Mouse (Mus musculus) mouse trophoblast stem cell (cell line): ENCODE data around the gene Csf2rb.
"Not testable (repeated sequence)": the region's sequence is repeated elsewhere in the genome, so short reads cannot be mapped to it uniquely, and the experiment has no call there.

Experiments used
- in situ Hi-C, 2 experiments: fragments of 300-500 bp; cut with MseI, MboI; formaldehyde crosslinking; loops; 2 replicates in 1 of 2; 3 replicates in 1 of 2; pipeline ENCODE4 v1.15.1; 2025

Csf2rb gene

DNA sequence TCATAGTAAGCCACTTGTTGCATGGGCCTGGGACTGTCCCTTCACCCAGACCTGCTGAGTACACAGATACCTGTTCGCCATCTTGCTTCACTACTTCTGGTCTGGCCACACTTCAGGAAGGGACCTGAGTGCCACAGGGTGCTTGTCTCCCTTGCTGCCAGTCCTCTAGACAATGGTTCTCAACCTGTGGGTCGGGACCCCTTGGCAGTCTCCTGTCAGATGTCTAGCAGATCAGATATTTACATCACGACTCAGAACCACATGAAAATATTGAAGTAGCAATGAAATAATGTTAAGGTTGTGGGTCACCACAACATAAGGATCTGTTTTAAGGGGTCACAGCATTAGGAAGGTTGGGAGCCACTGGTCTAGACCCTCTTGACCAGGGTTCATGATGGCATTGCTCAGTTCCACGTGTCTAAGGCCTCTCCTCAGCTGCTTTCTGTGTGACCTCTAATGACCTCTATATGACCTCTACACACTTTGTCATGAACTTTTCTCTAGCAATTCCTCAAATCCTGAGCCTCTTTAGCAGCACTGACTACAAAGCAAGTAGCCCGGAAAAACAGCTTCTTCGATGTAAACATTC, 2.3 kb downstream of the Csf2rb start:
- in situ Hi-C loops = loop anchor here in 1 of 2 experiments (10.0 kb wide), 1 partner anchor 73 kb away; no protein-coding TSS in a partner anchor

DNA sequence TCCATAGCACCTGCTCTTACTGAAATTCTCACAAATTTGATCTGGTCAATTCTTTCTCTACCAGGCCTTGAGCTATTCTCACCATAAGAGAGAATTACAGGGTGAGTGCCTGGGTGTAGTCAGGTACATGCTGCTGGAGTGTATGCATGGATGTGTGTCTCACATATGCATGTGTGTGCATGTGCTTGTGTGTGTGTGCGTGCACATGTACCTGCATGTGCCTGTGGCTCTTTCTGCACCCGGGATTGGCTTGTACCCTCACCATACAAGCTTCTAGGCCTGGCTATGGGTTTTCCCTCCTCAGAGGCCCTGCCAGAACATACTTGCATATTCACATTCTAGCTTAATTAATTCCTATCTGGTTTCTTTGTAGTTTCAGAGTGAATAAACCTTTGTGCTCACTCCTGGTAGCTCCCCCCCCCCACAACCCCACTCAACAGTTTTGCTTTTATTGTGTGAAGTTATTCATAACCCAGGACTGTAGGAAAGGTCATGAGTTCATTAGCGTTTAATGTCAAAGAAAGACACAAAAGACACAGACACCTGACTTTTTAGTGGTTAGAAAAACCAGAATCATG, 3.1 kb downstream of the Csf2rb start:
- in situ Hi-C loops = loop anchor here in 1 of 2 experiments (10.0 kb wide), 1 partner anchor 74 kb away; no protein-coding TSS in a partner anchor

DNA sequence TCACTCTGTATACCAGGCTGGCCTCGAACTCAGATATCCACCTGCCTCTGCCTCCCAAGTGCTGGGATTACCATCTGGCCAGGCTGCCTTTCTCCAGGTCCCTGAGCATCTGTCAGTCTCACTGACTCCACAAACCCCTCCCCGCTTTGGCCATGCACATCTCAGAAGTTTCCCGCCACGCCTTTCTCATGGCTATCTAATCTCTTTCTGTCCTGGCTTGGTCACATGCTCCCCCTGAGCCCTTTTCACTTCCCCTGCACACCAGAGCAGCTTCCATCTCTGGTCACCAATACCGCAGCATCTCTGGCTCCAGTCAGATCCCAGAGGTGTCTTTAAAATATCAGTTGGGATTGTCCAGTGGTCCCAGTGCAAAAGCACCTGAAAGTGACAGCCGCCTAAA, 4.4 kb downstream of the Csf2rb start:
- in situ Hi-C loops = loop anchor here in 1 of 2 experiments (10.0 kb wide), 1 partner anchor 75 kb away; no protein-coding TSS in a partner anchor

DNA sequence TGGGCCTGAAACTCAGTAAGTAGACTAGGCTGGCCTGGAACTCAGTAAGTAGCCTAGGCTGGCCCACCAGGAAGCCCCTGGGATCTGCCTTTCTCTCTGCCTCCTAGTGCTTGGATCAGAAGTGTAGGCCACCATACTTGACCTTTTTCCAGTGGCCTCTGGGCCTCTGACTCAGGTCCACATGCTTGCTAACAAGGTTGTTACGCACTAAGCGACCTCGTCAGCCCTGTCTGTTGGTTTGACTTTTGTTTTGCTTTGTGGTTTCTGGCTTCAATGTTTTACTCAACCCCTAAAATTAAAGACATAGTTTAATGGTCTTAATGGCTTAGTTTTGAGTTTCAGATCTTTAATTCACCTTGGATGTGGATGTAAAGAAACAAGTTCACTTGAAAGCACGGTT, 5.2 kb downstream of the Csf2rb start:
- in situ Hi-C loops = no loop called here

DNA sequence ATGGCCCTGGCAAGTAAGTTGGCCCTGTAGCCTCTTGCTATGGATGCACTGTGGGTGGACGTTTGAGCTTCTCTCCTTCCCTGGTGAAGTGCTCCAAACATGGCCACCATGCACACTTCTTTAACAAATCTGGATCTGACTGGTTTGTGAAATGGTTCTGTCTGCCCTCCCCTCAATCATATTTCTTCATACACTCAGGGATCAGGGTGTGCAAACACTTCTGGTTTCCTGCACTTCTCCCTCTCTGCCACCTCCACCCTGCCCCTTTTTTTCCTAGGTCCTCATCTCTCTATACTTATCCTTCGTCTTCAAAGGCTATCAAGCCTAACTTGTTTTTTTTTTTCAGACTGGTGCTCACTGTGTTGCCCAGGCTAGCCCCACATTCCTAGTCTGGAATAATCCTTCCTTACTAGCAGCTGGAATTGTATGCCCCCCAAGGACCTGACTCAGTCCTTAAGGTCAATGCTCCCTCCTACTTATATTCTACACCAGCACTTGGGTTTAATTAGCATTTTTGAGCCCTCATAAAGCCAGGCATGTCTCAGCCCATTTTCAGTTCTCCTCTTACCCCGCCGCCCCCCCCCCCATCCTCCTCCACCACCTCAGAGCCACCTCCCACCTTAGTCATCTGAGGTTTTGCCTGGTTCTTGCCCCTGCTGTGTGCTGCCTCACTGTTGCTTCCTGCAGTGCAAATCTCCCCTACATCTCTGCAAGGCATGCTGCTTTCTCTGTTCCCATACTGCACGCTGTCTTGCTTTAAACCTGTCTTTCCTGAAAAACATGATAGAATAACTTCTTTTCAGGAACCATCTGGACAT, 6.2 kb downstream of the Csf2rb start:
- in situ Hi-C loops = no loop called here

DNA sequence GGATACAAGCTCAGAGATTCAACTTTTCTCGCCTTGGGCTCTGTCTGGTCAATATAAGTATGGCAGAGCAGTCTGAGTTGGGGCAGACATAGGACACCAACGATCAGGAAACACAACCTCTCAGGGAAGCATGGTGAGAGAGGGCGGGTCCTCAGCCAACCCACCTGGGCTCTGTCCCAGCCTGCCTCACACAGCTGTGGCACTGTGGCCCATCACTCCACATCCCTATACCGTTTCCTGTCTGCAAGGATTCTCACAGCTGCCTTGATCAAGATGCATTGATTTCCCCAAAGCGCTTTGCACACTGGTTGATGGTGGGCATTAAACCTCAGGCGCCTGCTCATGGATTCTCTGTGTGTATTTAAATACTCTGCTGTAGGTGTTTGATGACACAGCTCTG, 7.4 kb downstream of the Csf2rb start:
- in situ Hi-C loops = no loop called here

DNA sequence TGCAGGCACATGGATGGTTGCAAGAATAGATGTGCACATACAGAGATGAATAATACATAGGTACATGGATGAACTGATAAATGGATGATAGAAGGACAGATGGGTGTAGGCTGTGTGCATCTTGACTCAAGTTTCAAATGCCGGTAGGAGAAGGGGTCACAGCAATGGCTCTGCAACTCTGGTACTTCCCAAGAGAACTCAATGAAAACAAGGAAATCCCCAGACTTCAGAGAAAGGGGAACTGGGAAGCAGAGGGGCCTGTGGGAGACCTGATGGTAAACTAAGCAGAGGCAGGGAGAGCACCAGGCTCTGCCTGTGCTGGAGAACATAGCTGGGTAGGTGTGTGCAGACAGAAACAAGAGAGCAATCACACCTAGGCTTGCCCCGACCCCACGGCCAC, 8.8 kb downstream of the Csf2rb start:
- in situ Hi-C loops = no loop called here

DNA sequence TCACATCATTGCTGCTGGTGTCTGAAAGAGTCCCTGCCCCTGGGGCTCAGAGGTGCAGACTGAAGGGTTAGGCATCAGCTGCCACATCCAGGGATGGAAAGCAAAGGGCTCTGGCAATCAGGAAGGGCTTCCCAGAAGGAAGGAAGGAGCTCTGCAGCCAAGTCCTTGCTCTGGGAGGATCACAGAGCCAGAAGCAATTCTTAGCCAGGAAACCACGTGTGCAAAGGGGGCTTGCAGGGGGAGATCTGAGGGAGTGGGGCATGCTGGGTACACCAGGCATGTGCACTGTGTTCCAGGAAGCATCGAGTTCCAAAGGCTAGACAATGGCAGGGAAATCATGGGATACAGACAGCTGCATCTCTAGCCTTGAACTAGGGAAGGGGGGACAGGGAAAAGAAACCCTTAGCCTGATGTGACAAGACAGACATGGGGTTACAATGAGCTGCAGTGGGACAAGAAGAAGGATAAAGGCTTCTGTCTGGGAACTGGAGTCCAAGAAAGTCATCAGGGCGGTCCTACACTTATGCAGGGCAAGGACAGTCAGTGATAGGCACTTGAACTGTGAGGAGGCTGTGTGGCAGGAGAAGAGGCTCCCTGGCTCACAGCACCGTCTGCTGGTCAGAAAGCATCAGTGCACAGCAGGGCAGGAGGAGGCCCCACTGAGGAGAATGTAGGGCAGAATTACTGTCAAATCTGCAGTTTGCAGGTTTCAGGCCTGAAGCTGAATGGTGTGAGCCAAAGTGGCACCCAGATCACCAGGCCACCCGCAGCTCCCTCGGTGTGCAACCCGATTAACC, 14.3 kb downstream of the Csf2rb start:
- in situ Hi-C loops = not testable (repeated sequence)

DNA sequence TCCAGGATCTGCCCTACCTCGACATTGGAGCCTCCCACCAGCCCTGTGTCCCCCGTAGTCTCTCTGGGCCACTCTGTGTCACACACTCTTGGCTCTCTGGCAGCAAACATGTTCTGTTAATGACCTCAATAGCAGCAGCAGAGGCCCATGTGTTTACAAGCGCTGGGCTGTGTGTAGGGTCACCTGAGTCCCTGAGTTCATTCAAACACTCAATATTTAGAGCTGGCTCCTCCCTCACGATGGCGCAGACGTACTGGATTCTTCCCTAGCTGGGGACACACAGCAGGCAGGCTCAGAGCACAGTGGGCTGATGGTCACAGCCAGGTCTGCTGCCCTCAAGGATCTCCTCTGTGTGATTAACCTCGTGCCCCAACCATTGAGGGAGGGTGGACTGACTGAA, 15.4 kb downstream of the Csf2rb start:
- in situ Hi-C loops = not testable (repeated sequence)

DNA sequence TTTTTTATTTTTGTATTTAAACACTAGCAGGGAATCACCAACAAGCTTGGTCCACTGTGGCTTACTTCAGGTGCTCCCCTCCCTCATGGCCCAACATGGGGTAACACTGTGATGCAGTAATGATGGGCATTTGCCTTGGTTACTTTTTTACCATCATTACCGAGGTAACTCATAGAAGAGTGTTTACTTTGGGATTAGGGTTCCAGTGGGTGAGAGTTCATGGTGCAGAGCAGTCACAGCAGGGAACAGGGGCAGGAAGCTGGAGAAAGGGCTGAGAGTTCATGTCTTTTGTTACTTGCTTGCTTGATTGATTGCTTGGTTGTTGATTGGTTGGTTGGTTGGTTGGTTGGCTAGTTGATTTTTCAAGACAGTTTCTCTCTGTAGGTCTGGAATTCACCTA, 18.1 kb downstream of the Csf2rb start:
- in situ Hi-C loops = no loop called here

DNA sequence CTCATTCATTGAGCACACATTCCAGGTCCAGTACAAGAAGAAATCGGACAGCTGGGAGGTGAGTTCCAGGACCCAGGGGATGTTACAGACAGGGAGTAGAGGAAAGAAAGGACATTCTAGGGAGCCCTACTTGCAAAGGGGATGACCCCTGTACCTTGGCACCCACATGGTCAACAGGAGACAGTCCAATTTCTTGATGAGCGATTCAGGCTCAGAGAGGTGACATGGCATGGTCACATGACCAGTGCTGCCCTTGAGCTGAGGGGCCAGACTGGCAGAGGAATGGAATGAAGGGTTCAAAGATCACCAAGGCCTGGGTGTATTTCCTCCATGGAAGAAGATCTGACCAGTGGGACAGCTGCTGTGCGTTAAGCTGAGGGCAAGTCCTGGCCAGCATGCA, 19.0 kb downstream of the Csf2rb start:
- in situ Hi-C loops = no loop called here

DNA sequence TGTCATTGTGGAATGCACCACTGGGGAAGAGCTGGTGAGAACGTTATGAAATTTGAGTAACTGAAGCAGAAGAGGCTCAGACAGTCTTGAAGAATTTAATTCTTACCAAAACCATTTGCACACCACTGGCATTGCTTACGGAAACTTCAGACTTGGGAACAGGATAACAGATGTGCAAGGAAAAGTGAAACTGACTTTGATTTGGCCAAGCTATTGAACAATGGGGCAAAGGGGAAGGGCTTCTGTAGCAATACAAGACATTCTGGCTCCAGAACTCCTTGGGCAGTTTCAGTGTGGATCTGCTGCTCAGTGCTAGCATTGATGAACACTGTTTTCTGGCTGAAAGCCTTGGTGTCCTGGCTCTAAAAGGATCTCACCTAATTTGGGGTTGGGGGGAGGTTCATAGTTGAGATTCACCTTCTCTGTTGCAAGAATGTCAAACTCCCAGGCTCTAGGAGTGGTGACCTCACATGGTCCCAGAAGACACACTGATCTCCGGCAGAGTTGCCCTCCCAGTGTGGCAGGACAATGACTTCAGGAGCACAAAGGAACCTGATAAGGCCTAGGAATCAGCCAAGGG, 26.1 kb downstream of the Csf2rb start:
- in situ Hi-C loops = loop anchor here (5.0 to 10.0 kb wide), 2 partner anchors 71 to 73 kb away; partner anchors contain the start of gene Kctd17 (in 1 of the 2)

DNA sequence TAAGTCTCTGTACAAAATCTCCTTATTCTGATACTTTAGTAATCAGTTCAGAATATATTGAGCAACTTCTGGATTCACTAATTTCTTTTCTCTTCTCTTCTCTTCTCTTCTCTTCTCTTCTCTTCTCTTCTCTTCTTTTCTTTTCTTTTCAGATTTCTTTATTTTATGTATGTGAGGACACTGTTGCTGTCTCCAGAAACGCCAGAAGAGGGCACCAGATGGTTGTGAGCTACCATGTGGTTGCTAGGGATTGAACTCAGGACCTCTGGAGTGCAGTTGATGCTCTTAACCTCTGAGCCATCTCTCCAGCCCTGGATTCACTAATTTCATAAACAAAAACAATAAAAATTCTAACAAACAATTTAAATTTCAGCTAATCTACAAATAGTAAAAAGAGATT, 29.4 kb downstream of the Csf2rb start:
- in situ Hi-C loops = loop anchor here (5.0 to 10.0 kb wide), 2 partner anchors 67 to 70 kb away; partner anchors contain the start of gene Kctd17 (in 1 of the 2)

DNA sequence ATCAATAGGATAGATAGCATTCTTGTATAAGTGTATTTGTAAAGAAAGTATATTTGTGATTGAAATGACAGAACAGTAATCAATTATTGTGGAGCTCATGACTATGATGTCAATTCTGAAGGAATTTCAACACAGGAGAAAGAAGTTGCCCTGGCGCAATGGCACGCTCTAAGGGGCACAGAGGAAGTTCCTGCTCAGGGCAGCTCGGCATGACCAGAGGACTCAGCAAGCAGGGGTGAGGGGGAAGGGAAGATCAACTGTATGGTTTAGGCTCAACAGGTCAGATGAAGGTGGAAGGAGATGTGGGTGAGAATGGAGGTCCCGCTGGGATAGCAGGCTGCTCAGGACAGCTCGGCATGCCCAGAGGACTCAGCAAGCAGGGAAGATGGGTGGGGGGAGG, 30.0 kb downstream of the Csf2rb start:
- in situ Hi-C loops = loop anchor here in 1 of 2 experiments (10.0 kb wide), 1 partner anchor 69 kb away; the partner anchor contains the start of gene Kctd17

DNA sequence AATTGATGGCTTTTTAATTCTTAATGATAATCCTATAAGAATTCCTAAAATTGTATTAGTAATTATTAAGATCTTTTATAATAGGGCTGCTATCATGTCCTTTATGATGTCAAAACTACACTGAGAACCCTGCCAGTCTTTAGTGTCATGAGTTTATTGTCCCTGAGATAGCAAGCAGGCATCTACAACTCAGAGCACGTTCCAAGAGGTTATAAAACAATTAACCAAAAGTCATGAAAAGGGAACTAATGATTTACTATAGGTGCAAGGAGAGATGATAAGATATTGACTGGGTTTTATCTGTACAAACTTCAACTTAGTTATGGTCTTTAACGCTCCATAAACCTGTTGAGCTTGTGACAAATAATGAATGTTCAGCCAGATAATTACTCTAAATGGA, 40.4 kb downstream of the Csf2rb start:
- in situ Hi-C loops = no loop called here

DNA sequence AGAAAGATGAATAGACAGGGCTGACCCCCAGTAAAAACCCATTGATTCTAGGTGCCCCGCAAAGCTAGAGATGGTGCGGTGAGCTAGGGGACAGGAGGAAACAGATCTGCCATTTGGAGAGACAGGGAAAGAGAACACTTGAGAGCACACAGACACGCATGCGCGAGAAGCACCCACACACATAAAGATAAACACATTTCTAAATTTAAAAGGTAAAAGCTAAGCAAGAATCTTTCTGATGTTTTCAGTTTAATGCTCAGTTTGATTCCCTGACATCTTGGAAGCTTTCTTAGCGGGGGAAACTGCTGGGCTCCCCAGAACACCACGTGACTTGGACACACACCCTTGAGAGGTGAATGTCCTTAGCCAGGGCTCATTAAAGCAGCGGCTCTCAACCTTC, 41.3 kb downstream of the Csf2rb start:
- in situ Hi-C loops = no loop called here

DNA sequence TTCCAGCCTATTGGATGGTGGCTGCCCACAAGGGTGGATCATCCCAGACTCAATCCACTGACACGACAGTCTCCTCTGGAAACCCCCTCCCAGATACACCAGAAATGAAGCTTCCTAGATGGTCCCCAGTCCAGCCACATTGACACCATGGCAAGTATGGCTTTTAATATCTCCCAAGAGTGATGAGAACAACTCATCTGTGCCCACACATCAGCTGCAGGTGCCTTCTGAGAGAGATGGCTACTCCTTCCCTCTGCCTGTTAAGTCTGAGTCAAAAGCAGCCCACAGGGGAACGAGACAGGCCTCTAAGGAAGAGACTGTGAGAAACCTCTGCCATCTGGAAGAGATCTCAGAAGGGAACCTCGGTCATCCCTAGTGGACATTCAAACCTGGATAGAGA, 42.3 kb downstream of the Csf2rb start:
- in situ Hi-C loops = no loop called here

DNA sequence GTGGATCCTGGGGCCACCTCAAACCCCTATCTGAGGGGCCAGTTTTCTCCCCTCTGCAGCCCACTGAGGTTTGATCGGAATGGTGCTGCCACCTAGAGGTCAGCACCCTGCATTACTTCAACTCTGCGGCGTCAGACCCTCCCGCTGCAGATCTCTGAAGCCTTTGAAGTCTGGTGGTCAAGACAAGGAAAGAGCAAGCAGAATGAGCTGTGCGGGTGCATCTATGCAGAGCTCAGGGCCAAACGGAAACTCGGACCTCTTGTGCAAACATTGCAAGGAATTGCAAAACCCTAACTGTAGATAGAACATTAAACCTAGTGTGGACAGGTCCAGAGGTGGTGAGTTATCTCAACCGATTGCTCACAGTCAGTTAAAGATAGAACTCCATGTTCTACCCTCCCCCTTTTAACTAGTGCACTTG, 43.4 kb downstream of the Csf2rb start:
- in situ Hi-C loops = no loop called here

DNA sequence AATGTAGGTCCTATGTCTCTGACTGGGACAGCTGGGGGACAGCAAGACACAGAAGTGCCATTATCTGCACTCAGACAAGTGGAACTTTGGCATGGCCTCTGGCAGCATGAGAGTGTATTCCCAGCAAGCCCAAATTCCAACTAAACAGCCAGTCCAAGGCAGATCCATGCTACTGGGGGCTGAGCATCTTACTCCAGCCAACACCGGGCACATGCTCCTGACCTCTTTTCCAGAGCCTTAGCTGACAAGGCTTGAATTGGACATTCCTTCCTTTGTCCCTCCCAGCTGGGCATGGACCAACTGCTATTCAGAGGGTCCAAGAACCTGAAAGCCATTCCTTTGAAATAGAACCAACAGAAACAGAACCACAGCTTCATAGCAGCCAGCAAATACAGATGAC, 44.1 kb downstream of the Csf2rb start:
- in situ Hi-C loops = no loop called here

DNA sequence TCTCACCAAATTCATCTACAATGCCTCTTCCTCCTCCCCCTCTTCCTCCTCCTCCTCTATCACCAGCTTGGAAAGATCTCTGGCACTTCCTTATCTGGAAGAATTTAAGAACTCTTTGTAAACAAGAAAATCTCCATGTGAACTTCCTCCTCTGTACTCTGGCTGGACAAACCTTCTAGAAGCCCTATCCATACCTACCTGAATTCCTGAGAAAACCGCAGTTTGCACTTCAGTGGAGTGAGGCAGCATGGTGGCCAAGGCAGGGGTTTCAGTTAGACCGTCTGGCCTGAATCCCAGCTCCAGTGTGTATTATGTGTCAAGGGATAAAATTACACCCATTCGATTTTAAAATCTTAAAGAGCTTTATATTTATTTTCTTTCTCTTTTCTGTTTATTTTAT, 47.2 kb downstream of the Csf2rb start:
- in situ Hi-C loops = no loop called here

DNA sequence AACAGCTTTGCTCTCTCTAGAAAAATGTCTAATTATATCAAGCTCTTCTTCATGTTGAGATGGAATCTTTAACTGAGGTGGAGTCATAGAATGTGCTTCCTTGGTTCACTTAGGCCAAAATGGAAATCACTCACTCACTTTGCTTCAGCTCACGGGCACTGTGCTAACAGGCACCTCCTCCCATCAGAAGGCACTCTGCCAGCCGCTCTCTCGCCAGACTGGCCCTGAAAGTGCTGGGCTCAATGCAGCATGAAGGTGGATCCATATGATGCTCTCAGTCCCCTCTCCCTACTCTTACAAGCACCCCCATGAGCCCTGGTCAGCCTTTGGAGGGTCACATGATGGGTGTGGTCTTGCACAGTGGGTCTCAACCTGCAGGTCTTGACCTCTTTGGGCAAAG, 48.7 kb downstream of the Csf2rb start:
- in situ Hi-C loops = no loop called here
